Mouse (Mus musculus): Measurements from ENCODE around the gene Olfr1080.
"Not testable (repeated sequence)": the region's sequence is repeated elsewhere in the genome, so short reads cannot be mapped to it uniquely, and the experiment has no call there.

Gene Olfr1080

DNA sequence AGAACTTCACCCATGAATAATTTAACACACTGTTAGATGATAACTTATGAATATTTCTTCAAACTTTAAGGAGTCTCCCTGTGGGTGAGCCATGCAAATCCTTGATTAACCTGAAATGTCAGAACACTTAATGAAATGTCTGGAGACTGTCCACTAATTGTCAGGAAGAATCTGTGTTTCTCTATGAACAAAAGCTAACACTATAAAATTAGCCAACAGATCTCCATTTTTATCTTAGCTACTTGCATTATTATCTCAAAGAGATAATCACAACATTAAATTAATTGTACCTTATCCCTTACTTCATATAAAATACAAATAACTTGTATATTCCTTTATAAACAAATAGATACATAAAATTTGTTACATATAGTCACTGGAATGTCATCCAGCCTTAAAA, at the start of gene Olfr1080:
Olfr1080 (minus strand) TSS at position 101 of the 400 bp plus-strand sequence.
- not testable (repeated sequence) for DNase-seq (ENCODE audit: low read depth, low spot score)

DNA sequence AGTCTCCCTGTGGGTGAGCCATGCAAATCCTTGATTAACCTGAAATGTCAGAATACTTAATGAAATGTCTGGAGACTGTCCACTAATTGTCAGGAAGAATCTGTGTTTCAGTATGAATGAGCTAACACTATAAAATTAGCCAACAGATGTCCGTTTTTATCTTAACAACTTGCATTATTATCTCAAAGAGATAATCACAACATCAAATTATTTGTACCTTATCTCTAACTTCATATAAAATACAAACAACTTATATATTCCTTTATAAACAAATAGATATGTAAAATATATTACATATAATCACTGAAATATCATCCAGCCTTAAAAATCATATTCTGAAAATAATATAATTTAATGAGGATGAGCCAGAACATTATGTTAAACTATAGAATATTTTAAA, 40.8 kb upstream of the Olfr1080 start, which contains the start of gene Olfr1082:
Olfr1082 (minus strand) TSS at position 101 of the 400 bp plus-strand sequence.
- DNase-seq (ENCODE audit: low read depth, low spot score), result not testable (repeated sequence)

DNA sequence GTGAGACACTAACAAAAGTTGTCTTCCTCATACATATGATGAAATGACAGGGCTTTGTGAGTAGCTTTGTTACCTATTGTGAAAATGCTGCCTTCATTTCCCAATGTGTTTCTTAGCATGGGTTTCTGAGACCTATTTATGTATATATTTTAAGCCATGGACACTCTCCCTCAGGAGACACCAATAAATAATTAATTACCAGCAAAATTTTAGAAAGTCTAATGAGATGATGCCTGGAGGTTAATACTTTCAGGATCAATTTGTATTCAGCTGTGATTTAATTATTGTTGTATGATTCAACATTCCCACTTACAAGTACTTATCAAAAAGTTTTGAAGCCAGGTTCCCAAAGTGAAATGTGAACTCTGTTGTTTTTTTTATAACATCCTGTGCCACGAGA, 15.7 kb downstream of the Olfr1080 start, which contains the start of gene Olfr1079:
Olfr1079 (minus strand) TSS at position 101 of the 400 bp plus-strand sequence.
- DNase-seq (ENCODE audit: low read depth, low spot score), result no peak

DNA sequence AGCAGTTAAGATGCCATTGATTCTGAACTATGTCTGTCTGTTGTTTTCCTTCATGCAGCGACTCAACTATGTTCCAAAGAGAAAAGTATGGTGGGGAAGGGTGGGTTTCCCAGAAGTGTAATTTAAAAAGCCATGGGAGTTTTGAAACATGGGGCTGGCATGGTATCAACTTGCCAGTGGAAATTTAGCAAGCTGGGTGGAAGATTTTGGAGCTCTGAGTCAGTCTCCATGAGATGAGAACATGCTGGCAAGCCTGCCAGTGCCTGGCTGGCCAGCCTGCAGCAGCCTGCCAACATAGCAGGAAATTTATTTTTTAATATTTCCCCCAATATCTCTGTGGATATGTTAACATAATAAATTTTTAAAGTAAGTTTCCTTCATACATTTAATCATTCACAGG, 27.0 kb downstream of the Olfr1080 start:
- no peak for DNase-seq (ENCODE audit: low read depth, low spot score)

DNA sequence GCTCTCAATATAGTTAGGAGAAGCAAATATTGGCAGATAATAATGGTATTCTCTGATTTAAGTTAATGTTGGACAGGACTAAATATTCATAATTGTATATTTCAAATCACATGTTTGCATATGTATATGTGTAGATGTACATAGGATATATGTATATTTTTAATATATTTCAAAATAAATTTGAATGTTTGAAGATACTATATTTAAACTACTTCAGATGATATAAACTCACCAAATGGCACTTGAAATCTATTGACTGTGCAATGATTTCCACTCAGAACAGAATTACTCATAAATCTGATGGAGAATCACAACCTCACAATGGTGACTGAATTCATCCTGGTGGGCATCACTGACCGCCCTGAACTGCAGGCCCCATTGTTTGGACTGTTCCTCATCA, 49.9 kb downstream of the Olfr1080 start, which contains the start of gene Olfr1076:
Olfr1076 (plus strand) TSS at position 301 of the 400 bp plus-strand sequence.
- no peak for DNase-seq (ENCODE audit: low read depth, low spot score)

Measured in R1 (cell line).